Mouse (Mus musculus) liver, adult 2 months (tissue): ENCODE measurements around the gene Abcg2. TPM values are rescaled to one million over a fixed set of nuclear protein-coding genes. Genes with fewer than 3 reads are reported as not detected.

Experiments used
- DNase-seq: peaks from one replicate; pipeline ENCODE4 v3.0.0-alpha.2; 2011; ENCODE audit warnings: low read depth, low spot score; ENCODE audit errors: extremely low read depth
- H3K27ac ChIP-seq: fragments of 200-500 bp; replicated peaks from 2 replicates; pipeline ENCODE4 v1.5.1; 2012; ENCODE audit warnings: low read depth, mild to moderate bottlenecking, control low read depth, inconsistent platforms, low read length; ENCODE audit not compliant: insufficient read depth
- H3K27me3 ChIP-seq: fragments of 200-500 bp; 2 replicates; pipeline ENCODE4 v1.6.1; 2012; ENCODE audit warnings: mild to moderate bottlenecking, moderate library complexity, low read length, inconsistent platforms; ENCODE audit not compliant: control insufficient read depth, insufficient read depth
- H3K36me3 ChIP-seq: fragments of 200-500 bp; 2 replicates; pipeline ENCODE4 v1.6.1; 2012; ENCODE audit warnings: low read length, inconsistent platforms; ENCODE audit not compliant: control insufficient read depth, insufficient read depth
- H3K4me1 ChIP-seq: fragments of 200-500 bp; 2 replicates; pipeline ENCODE4 v1.6.1; 2011; ENCODE audit warnings: low read length; ENCODE audit not compliant: control insufficient read depth, insufficient read depth
- H3K4me3 ChIP-seq: fragments of 200-500 bp; 2 replicates; pipeline ENCODE4 v1.5.1; 2011; ENCODE audit warnings: low read depth, mild to moderate bottlenecking, control low read depth, low read length, moderate library complexity; ENCODE audit not compliant: insufficient read depth
- H3K79me2 ChIP-seq: fragments of 200-500 bp; 2 replicates; pipeline ENCODE4 v1.6.1; 2012; ENCODE audit warnings: inconsistent platforms, mild to moderate bottlenecking, low read length, moderate library complexity; ENCODE audit not compliant: control insufficient read depth, insufficient read depth
- H3K9ac ChIP-seq: fragments of 200-500 bp; 2 replicates; pipeline ENCODE4 v1.6.1; 2012; ENCODE audit warnings: low read depth, mild to moderate bottlenecking, control low read depth, inconsistent platforms, low read length
- CTCF ChIP-seq: fragments of 200-500 bp; IDR thresholded peaks from 2 replicates; pipeline ENCODE4 v1.5.1; 2011; ENCODE audit warnings: low read depth, low read length, control low read depth
- POLR2A ChIP-seq: fragments of 200-500 bp; IDR thresholded peaks from 2 replicates; pipeline ENCODE4 v1.6.1; 2011; ENCODE audit warnings: low read length, control low read depth; ENCODE audit not compliant: insufficient read depth; ENCODE audit errors: extremely low read depth
- WGBS: fragments of 180-500 bp; shearing (Covaris S2); methylation state at CpG from one replicate; pipeline ENCODE4 v1.1.7; 2018; 5-methylcytosine and 5-hydroxymethylcytosine counted together
- polyA plus RNA-seq: library from polyadenylated mRNA; depleted of rRNA; stranded (reverse); fragments of >200 nt; gene quantifications from 2 replicates; pipeline ENCODE4 v1.2.3, GENCODE M21; 2012
- total RNA-seq: library from RNA; depleted of rRNA; stranded (reverse); fragments of >200 nt; gene quantifications from 2 replicates; pipeline ENCODE4 v1.2.3, GENCODE M21; 2014

The Abcg2 gene
- total and polyA plus RNA-seq, 2 experiments = 14.4 to 74.3 TPM

GRCm38 (mm10) chr6:58638566-58638965, 54.2 kb downstream of the Abcg2 start:
- Histone ChIP-seq H3K27me3 (no peaks in the 10 kb centered on the region), H3K9ac (no peak overlapping the region), H3K27ac (no peak overlapping the region; the same call in 1 of the 2 replicates), H3K4me3 (no peak overlapping the region), H3K79me2 (peaks cover 3% of the 10 kb centered on the region; the same call in 1 of the 2 replicates), H3K4me1 (peaks cover 14% of the 10 kb centered on the region), H3K36me3 (no peaks in the 10 kb centered on the region)
- TF ChIP-seq CTCF (no peak), POLR2A (no peak)
- DNase-seq = no peak

- TF ChIP-seq POLR2A (no peak), CTCF (no peak)
- Histone ChIP-seq H3K79me2 (peaks cover 6% of the 10 kb centered on the region; the same call in 1 of the 2 replicates), H3K36me3 (no peaks in the 10 kb centered on the region), H3K27me3 (no peaks in the 10 kb centered on the region), H3K9ac (no peak overlapping the region), H3K27ac (no peak overlapping the region; the same call in 1 of the 2 replicates), H3K4me1 (peaks cover 14% of the 10 kb centered on the region), H3K4me3 (no peak overlapping the region)
- peak; percentile 64 for DNase-seq
- WGBS = 42% methylated on average over 2 of the region's 2 CpGs
These were observed 55.1 kb downstream of the Abcg2 start for GRCm38 (mm10) chr6:58639391-58639790.

- Histone ChIP-seq H3K4me1 (peaks cover 14% of the 10 kb centered on the region), H3K4me3 (peak overlapping the region; percentile 99), H3K27ac (peak overlapping the region; percentile 77), H3K9ac (peak overlapping the region; percentile 99), H3K36me3 (no peaks in the 10 kb centered on the region), H3K79me2 (peaks cover 8% of the 10 kb centered on the region; the same call in 1 of the 2 replicates), H3K27me3 (no peaks in the 10 kb centered on the region)
- DNase-seq = peak; percentile 76
- under 1% methylated on average over 50 of the region's 50 CpGs for WGBS
- TF ChIP-seq POLR2A (0 out of 2 replicates have a peak, but pooled peaks have one; percentile 47), CTCF (no peak)
These were observed 56.2 kb downstream of the Abcg2 start for GRCm38 (mm10) chr6:58640333-58641018.

GRCm38 (mm10) chr6:58641056-58641799, 56.9 kb downstream of the Abcg2 start:
- no peak for TF ChIP-seq POLR2A
- TF ChIP-seq CTCF = no peak
- peak; percentile 71 for DNase-seq
- WGBS = 17% methylated on average over 11 of the region's 11 CpGs
- Histone ChIP-seq H3K27me3 (no peaks in the 10 kb centered on the region), H3K9ac (peak overlapping the region; percentile 29; the same call in 1 of the 2 replicates), H3K4me1 (peaks cover 14% of the 10 kb centered on the region), H3K79me2 (peaks cover 9% of the 10 kb centered on the region; the same call in 1 of the 2 replicates), H3K27ac (peak overlapping the region; percentile 77; the same call in 1 of the 2 replicates), H3K36me3 (no peaks in the 10 kb centered on the region), H3K4me3 (peak overlapping the region; percentile 99; the same call in 1 of the 2 replicates)

- Histone ChIP-seq H3K4me3 (no peak overlapping the region), H3K36me3 (no peaks in the 10 kb centered on the region), H3K27me3 (no peaks in the 10 kb centered on the region), H3K27ac (no peak overlapping the region), H3K79me2 (peaks cover 12% of the 10 kb centered on the region; the same call in 1 of the 2 replicates), H3K9ac (no peak overlapping the region), H3K4me1 (peaks cover 16% of the 10 kb centered on the region)
- DNase-seq = no peak
- 75% methylated on average over 2 of the region's 2 CpGs for WGBS
- TF ChIP-seq CTCF = no peak
- no peak for TF ChIP-seq POLR2A
These were observed 57.9 kb downstream of the Abcg2 start for GRCm38 (mm10) chr6:58642191-58642590.
